Mouse (Mus musculus) spleen, adult 2 months (tissue): ENCODE results near the gene Fbxo30. TPM values are rescaled to one million over a fixed set of nuclear protein-coding genes. Genes with fewer than 3 reads are reported as not detected.
"Not testable (repeated sequence)": the region's sequence is repeated elsewhere in the genome, so short reads cannot be mapped to it uniquely, and the experiment has no call there.

ENCODE experiments used
- DNase-seq, 2 experiments: peaks; one replicate each; pipeline versions ENCODE4 v3.0.0 to v3.0.0-alpha.2; 2012 to 2021; ENCODE audit warnings: low spot score in 2 of 2, low read depth in 1 of 2
- H3K27ac ChIP-seq: fragments of 200-500 bp; 2 replicates; pipeline ENCODE4 v1.5.1; 2012; ENCODE audit warnings: low read length, inconsistent platforms; ENCODE audit not compliant: insufficient read depth
- H3K27me3 ChIP-seq: fragments of 200-500 bp; 2 replicates; pipeline ENCODE4 v1.6.1; 2012; ENCODE audit warnings: mild to moderate bottlenecking, moderate library complexity, low read length, inconsistent platforms; ENCODE audit not compliant: control insufficient read depth, insufficient read depth
- H3K36me3 ChIP-seq: fragments of 200-500 bp; 2 replicates; pipeline ENCODE4 v1.6.1; 2012; ENCODE audit warnings: mild to moderate bottlenecking, low read length, inconsistent platforms; ENCODE audit not compliant: control insufficient read depth, insufficient read depth
- H3K4me1 ChIP-seq: fragments of 200-500 bp; 2 replicates; pipeline ENCODE4 v1.6.1; 2011; ENCODE audit warnings: inconsistent platforms; ENCODE audit not compliant: control insufficient read depth, insufficient read depth, insufficient read length
- H3K4me3 ChIP-seq: fragments of 200-500 bp; 2 replicates; pipeline ENCODE4 v1.5.1; 2011; ENCODE audit warnings: mild to moderate bottlenecking, inconsistent platforms; ENCODE audit not compliant: insufficient read depth, insufficient read length; ENCODE audit errors: extremely low read depth
- CTCF ChIP-seq: fragments of 200-500 bp; IDR thresholded peaks from 2 replicates; pipeline ENCODE4 v1.5.1; 2011; ENCODE audit warnings: mild to moderate bottlenecking, inconsistent platforms; ENCODE audit not compliant: insufficient read depth, insufficient read length, insufficient replicate concordance; ENCODE audit errors: extremely low read depth
- POLR2A ChIP-seq: fragments of 200-500 bp; IDR thresholded peaks from 2 replicates; pipeline ENCODE4 v1.6.1; 2011; ENCODE audit warnings: low read depth, low read length, inconsistent platforms
- WGBS: fragments of 180-500 bp; shearing (Covaris S2); methylation state at CpG from one replicate; pipeline ENCODE4 v1.1.7; 2018; 5-methylcytosine and 5-hydroxymethylcytosine counted together
- polyA plus RNA-seq: library from polyadenylated mRNA; depleted of rRNA; stranded (reverse); fragments of >200 nt; gene quantifications from 2 replicates; pipeline ENCODE4 v1.2.3, GENCODE M21; 2012

Gene Fbxo30
- polyA plus RNA-seq, 1 experiment: 2.6 TPM

- TF ChIP-seq CTCF (no peak), POLR2A (no peak)
- no peaks in the 10 kb centered on the region for H3K27me3 ChIP-seq
- H3K4me3 ChIP-seq: no peak overlapping the region
- H3K36me3 ChIP-seq: no peaks in the 10 kb centered on the region
- no peak overlapping the region for H3K27ac ChIP-seq
- DNase-seq: no peak
- WGBS: 85% methylated on average over 2 of the region's 2 CpGs
- no peaks in the 10 kb centered on the region for H3K4me1 ChIP-seq
Observed at GRCm38 (mm10) chr10:11306054-11306367, 24.9 kb downstream of the Fbxo30 start.

GRCm38 (mm10) chr10:11309866-11310265 is 28.7 kb downstream of the Fbxo30 start:
- DNase-seq: no peak
- Histone ChIP-seq H3K4me3 (no peak overlapping the region), H3K36me3 (no peaks in the 10 kb centered on the region), H3K27me3 (no peaks in the 10 kb centered on the region; the same call in 1 of the 2 replicates), H3K4me1 (no peaks in the 10 kb centered on the region), H3K27ac (no peak overlapping the region)
- 84% methylated on average over 1 of the region's 1 CpGs for WGBS
- TF ChIP-seq POLR2A (no peak), CTCF (no peak)

GRCm38 (mm10) chr10:11310481-11310880 is 29.4 kb downstream of the Fbxo30 start:
- H3K4me1 ChIP-seq: no peaks in the 10 kb centered on the region
- DNase-seq: no peak
- TF ChIP-seq POLR2A (no peak), CTCF (no peak)
- no peak overlapping the region for H3K4me3 ChIP-seq
- H3K27me3 ChIP-seq: no peaks in the 10 kb centered on the region; the same call in 1 of the 2 replicates
- no peak overlapping the region for H3K27ac ChIP-seq
- no peaks in the 10 kb centered on the region for H3K36me3 ChIP-seq

GRCm38 (mm10) chr10:11317856-11318454 is 36.8 kb downstream of the Fbxo30 start:
- not testable (repeated sequence) for DNase-seq, H3K4me3 ChIP-seq, H3K27me3 ChIP-seq, H3K27ac ChIP-seq, H3K36me3 ChIP-seq, H3K4me1 ChIP-seq

GRCm38 (mm10) chr10:11319446-11319970 is 38.4 kb downstream of the Fbxo30 start:
- 53% methylated on average over 1 of the region's 1 CpGs for WGBS
- Histone ChIP-seq H3K27me3 (no peaks in the 10 kb centered on the region), H3K4me3 (no peak overlapping the region), H3K4me1 (no peaks in the 10 kb centered on the region), H3K36me3 (no peaks in the 10 kb centered on the region), H3K27ac (no peak overlapping the region)
- TF ChIP-seq POLR2A (no peak), CTCF (no peak)
- DNase-seq: no peak

- DNase-seq: no peak
- no peaks in the 10 kb centered on the region for H3K27me3 ChIP-seq
- TF ChIP-seq CTCF: no peak
- TF ChIP-seq POLR2A: no peak
- no peaks in the 10 kb centered on the region for H3K36me3 ChIP-seq
- WGBS: 90% methylated on average over 7 of the region's 7 CpGs
- no peaks in the 10 kb centered on the region for H3K4me1 ChIP-seq
- no peak overlapping the region for H3K27ac ChIP-seq
- H3K4me3 ChIP-seq: no peak overlapping the region
Observed at GRCm38 (mm10) chr10:11322316-11322715, 41.2 kb downstream of the Fbxo30 start.

GRCm38 (mm10) chr10:11323202-11323898 is 42.2 kb downstream of the Fbxo30 start:
- DNase-seq: no peak
- H3K4me1 ChIP-seq: no peaks in the 10 kb centered on the region
- 66% methylated on average over 4 of the region's 4 CpGs for WGBS
- H3K27ac ChIP-seq: no peak overlapping the region
- TF ChIP-seq CTCF (no peak), POLR2A (no peak)
- no peaks in the 10 kb centered on the region for H3K36me3 ChIP-seq
- no peaks in the 10 kb centered on the region for H3K27me3 ChIP-seq
- H3K4me3 ChIP-seq: no peak overlapping the region
